Mouse (Mus musculus): ENCODE measurements around the gene Wdr34. TPM values are rescaled to one million over a fixed set of nuclear protein-coding genes. Genes with fewer than 3 reads are reported as not detected.

The Wdr34 gene
- 78.0 and 78.2 TPM in 2 replicates for polyA plus RNA-seq (2012; rRNA removed)

GRCm38 (mm10) chr2:30048699-30049388 lies at the start of gene Wdr34:
Gene Wdr34, minus strand, starts transcription at chr2:30048881.

GRCm38 (mm10) chr2:30093471-30094207 lies 45.0 kb upstream of the Wdr34 start, which contains the start of gene Zdhhc12:
Gene Zdhhc12, minus strand, starts transcription at chr2:30093648.

GRCm38 (mm10) chr2:30077502-30078348 lies 29.0 kb upstream of the Wdr34 start, which contains the start of gene Pkn3:
Gene Pkn3, plus strand, starts transcription at chr2:30077684.

GRCm38 (mm10) chr2:30057223-30057904 lies 8.7 kb upstream of the Wdr34 start, which contains the start of gene Set:
Gene Set, plus strand, starts transcription at chr2:30057378.

Other genes starting within 250 kb of the Wdr34 start
- gene Slc27a4, start 246.2 kb downstream of the Wdr34 start, polyA plus RNA-seq (2012; rRNA removed): 73.3 and 74.1 TPM in 2 replicates
- 64.7 and 70.3 TPM in 2 replicates for gene Urm1, start 228.8 kb downstream of the Wdr34 start, polyA plus RNA-seq (2012; rRNA removed)
- 16.8 and 17.5 TPM in 2 replicates for gene Cercam, start 179.7 kb downstream of the Wdr34 start, polyA plus RNA-seq (2012; rRNA removed)
- 105 and 107 TPM in 2 replicates for gene Odf2, start 159.7 kb downstream of the Wdr34 start, polyA plus RNA-seq (2012; rRNA removed)
- gene Gle1, start 113.5 kb downstream of the Wdr34 start, polyA plus RNA-seq (2012; rRNA removed): 50.9 and 59.4 TPM in 2 replicates
- gene Sptan1, start 83.3 kb downstream of the Wdr34 start, polyA plus RNA-seq (2012; rRNA removed): 855 and 873 TPM in 2 replicates
- gene Set, start 8.5 kb upstream of the Wdr34 start, polyA plus RNA-seq (2012; rRNA removed): 240 and 244 TPM in 2 replicates
- gene Pkn3, start 28.8 kb upstream of the Wdr34 start, polyA plus RNA-seq (2012; rRNA removed): 2.5 and 3.6 TPM in 2 replicates
- 33.2 and 34.5 TPM in 2 replicates for gene Zdhhc12, start 44.8 kb upstream of the Wdr34 start, polyA plus RNA-seq (2012; rRNA removed)
- gene Zer1, start 75.7 kb upstream of the Wdr34 start, polyA plus RNA-seq (2012; rRNA removed): 85.6 and 91.8 TPM in 2 replicates
- gene Tbc1d13, start 84.9 kb upstream of the Wdr34 start, polyA plus RNA-seq (2012; rRNA removed): 65.5 and 66.5 TPM in 2 replicates
- 19.5 and 22.3 TPM in 2 replicates for gene Endog, start 122.6 kb upstream of the Wdr34 start, polyA plus RNA-seq (2012; rRNA removed)
- 49.3 and 50.9 TPM in 2 replicates for gene Spout1, start 129.6 kb upstream of the Wdr34 start, polyA plus RNA-seq (2012; rRNA removed)
- gene Kyat1, start 157.0 kb upstream of the Wdr34 start, polyA plus RNA-seq (2012; rRNA removed): 28.2 and 29.4 TPM in 2 replicates
- gene Lrrc8a, start 188.8 kb upstream of the Wdr34 start, polyA plus RNA-seq (2012; rRNA removed): 28.7 and 30.2 TPM in 2 replicates
- gene Gm28035, start 191.7 kb upstream of the Wdr34 start, polyA plus RNA-seq (2012; rRNA removed): 15.4 and 20.4 TPM in 2 replicates
- gene Phyhd1, start 217.3 kb upstream of the Wdr34 start, polyA plus RNA-seq (2012; rRNA removed): 19.5 and 22.7 TPM in 2 replicates
- gene Gm28038, start 232.2 kb upstream of the Wdr34 start, polyA plus RNA-seq (2012; rRNA removed): not detected in 2 replicates
- gene Dolk, start 237.5 kb upstream of the Wdr34 start, polyA plus RNA-seq (2012; rRNA removed): 13.8 and 15.8 TPM in 2 replicates
- 28.2 and 32.9 TPM in 2 replicates for gene Nup188, start 237.5 kb upstream of the Wdr34 start, polyA plus RNA-seq (2012; rRNA removed)